21 mouse cellular contexts compared by ENCODE assay signal in genomic region chr1:132922257-132922656, GRCm38 (mm10). TPM values are rescaled to one million over a fixed set of nuclear protein-coding genes. Genes with fewer than 3 reads are reported as not detected.
DNase-seq lines count a peak whose midpoint lies in the region; ATAC-seq and TF ChIP-seq lines count a peak whose summit lies in the region.
"Had no signal": no experiment of that assay in that cellular context is flagged by ENCODE, and none has a peak within 500 bp of the region (broad histone marks: within the 10 kb centered on the region; RNA-seq: fewer than 3 reads in every experiment).

No protein-coding gene starts in this region.

- H3K27me3 ChIP-seq in heart, embryonic 10.5 days (ENCODE audit: insufficient read depth, poor library complexity, severe bottlenecking): peaks cover 24% of the 10 kb centered on the region
- peaks cover 5% of the 10 kb centered on the region; the same call in 1 of the 2 replicates for H3K27me3 ChIP-seq in heart, embryonic 11.5 days (ENCODE audit: control insufficient read depth, insufficient read depth, low read length)
- no peaks in the 10 kb centered on the region for H3K27me3 ChIP-seq in forebrain, postnatal 0 days (ENCODE audit: insufficient read depth, low read length)
- no peaks in the 10 kb centered on the region for H3K27me3 ChIP-seq in hindbrain, postnatal 0 days (ENCODE audit: insufficient read depth, low read length)
- H3K27me3 ChIP-seq in midbrain, postnatal 0 days (ENCODE audit: insufficient read depth, low read length): no peaks in the 10 kb centered on the region
- H3K27me3 ChIP-seq: embryonic facial prominence, embryonic 15.5 days; lung, embryonic 15.5 days had no signal

- no peak for DNase-seq in heart, embryonic 10.5 days (ENCODE audit: low spot score)
- peak; percentile 54 for DNase-seq in forebrain, postnatal 0 days
- no peak for DNase-seq in hindbrain, postnatal 0 days (ENCODE audit: low spot score)
- no peak for DNase-seq in midbrain, postnatal 0 days (ENCODE audit: low spot score)
- DNase-seq in c-Kit-positive CD71-positive TER-119-positive erythroid progenitor cells, embryonic 14.5 days (ENCODE audit: low spot score): no peak
- no peak for DNase-seq in adrenal gland, postnatal 4 days (ENCODE audit: low spot score in 2 of 2)
- no peak for DNase-seq in ovary, postnatal 10 days (ENCODE audit: low spot score)
- DNase-seq: adrenal gland, adult 8-10 months; cerebellum, adult 8-10 months; heart, adult 2 months; kidney, adult 9 months; right cerebral cortex, adult 18-20 months had no signal

- H3K4me2 ChIP-seq in heart, embryonic 11.5 days: no peak overlapping the region
- H3K4me2 ChIP-seq in forebrain, postnatal 0 days (ENCODE audit: low read depth): no peak overlapping the region
- H3K4me2 ChIP-seq in hindbrain, postnatal 0 days (ENCODE audit: low read depth, low read length): no peak overlapping the region
- H3K4me2 ChIP-seq in midbrain, postnatal 0 days (ENCODE audit: low read depth, low read length, poor library complexity, severe bottlenecking): no peak overlapping the region
- H3K4me2 ChIP-seq: embryonic facial prominence, embryonic 15.5 days; liver, embryonic 11.5 days; lung, embryonic 15.5 days had no signal

- 83% methylated on average over 9 of the region's 9 CpGs for WGBS in heart, embryonic 10.5 days
- WGBS in heart, embryonic 11.5 days (ENCODE audit: insufficient replicate concordance): 87% methylated on average over 9 of the region's 9 CpGs
- 36% methylated on average over 9 of the region's 9 CpGs for WGBS in forebrain, postnatal 0 days
- WGBS in hindbrain, postnatal 0 days: 46% methylated on average over 9 of the region's 9 CpGs
- 62% methylated on average over 9 of the region's 9 CpGs for WGBS in midbrain, postnatal 0 days

- H3K9ac ChIP-seq in heart, embryonic 11.5 days (ENCODE audit: low read depth, low read length): no peak overlapping the region
- H3K9ac ChIP-seq in forebrain, postnatal 0 days: 0 out of 2 replicates have a peak overlapping the region, but pooled peaks have one; percentile 10
- no peak overlapping the region; the same call in 1 of the 2 replicates for H3K9ac ChIP-seq in hindbrain, postnatal 0 days (replicated peaks; ENCODE audit: low read length)
- no peak overlapping the region for H3K9ac ChIP-seq in midbrain, postnatal 0 days (replicated peaks; ENCODE audit: low read length, poor library complexity, severe bottlenecking)
- H3K9ac ChIP-seq: embryonic facial prominence, embryonic 15.5 days; lung, embryonic 15.5 days had no signal

- H3K9me3 ChIP-seq in heart, embryonic 10.5 days: no peaks in the 10 kb centered on the region
- H3K9me3 ChIP-seq in heart, embryonic 11.5 days (replicated peaks; ENCODE audit: control insufficient read depth, low read length): no peaks in the 10 kb centered on the region
- H3K9me3 ChIP-seq in forebrain, postnatal 0 days (ENCODE audit: low read length): no peaks in the 10 kb centered on the region
- no peaks in the 10 kb centered on the region for H3K9me3 ChIP-seq in hindbrain, postnatal 0 days (ENCODE audit: low read length)
- no peaks in the 10 kb centered on the region for H3K9me3 ChIP-seq in midbrain, postnatal 0 days (ENCODE audit: low read length)
- H3K9me3 ChIP-seq: embryonic facial prominence, embryonic 15.5 days; limb, embryonic 10.5 days; lung, embryonic 15.5 days had no signal

- TF ChIP-seq CTCF in forebrain, postnatal 0 days (IDR thresholded peaks at IDR 0.05; ENCODE audit: low read depth): no peak
- TF ChIP-seq CTCF in hindbrain, postnatal 0 days (IDR thresholded peaks at IDR 0.05; ENCODE audit: low read depth): no peak
- no peak for TF ChIP-seq CTCF in midbrain, postnatal 0 days (IDR thresholded peaks at IDR 0.05)

- H3K27ac ChIP-seq in heart, embryonic 10.5 days: peak overlapping the region; percentile 42; the same call in 1 of the 2 replicates
- H3K27ac ChIP-seq in heart, embryonic 11.5 days (ENCODE audit: low read depth, low read length): no peak overlapping the region
- H3K27ac ChIP-seq in forebrain, postnatal 0 days (ENCODE audit: low read depth, low read length): 0 out of 2 replicates have a peak overlapping the region, but pooled peaks have one; percentile 21
- H3K27ac ChIP-seq in hindbrain, postnatal 0 days: peak overlapping the region; percentile 68; the same call in 1 of the 2 replicates
- H3K27ac ChIP-seq in midbrain, postnatal 0 days (ENCODE audit: low read depth, low read length): peak overlapping the region; percentile 78
- H3K27ac ChIP-seq: embryonic facial prominence, embryonic 15.5 days; heart, adult 2 months; limb, embryonic 10.5 days; lung, embryonic 15.5 days; macrophage had no signal

- no peak overlapping the region for H3K4me3 ChIP-seq in heart, embryonic 10.5 days
- no peak overlapping the region for H3K4me3 ChIP-seq in heart, embryonic 11.5 days (ENCODE audit: low read depth, low read length)
- H3K4me3 ChIP-seq in forebrain, postnatal 0 days (ENCODE audit: low read depth, low read length): no peak overlapping the region
- no peak overlapping the region for H3K4me3 ChIP-seq in hindbrain, postnatal 0 days (ENCODE audit: low read length)
- H3K4me3 ChIP-seq in midbrain, postnatal 0 days (ENCODE audit: low read depth, low read length): no peak overlapping the region
- H3K4me3 ChIP-seq: embryonic facial prominence, embryonic 15.5 days; heart, adult 2 months; limb, embryonic 10.5 days; lung, embryonic 15.5 days had no signal

- no peak for ATAC-seq in heart, embryonic 11.5 days (replicated peaks; ENCODE audit: insufficient number of reproducible peaks, low FRiP score, low TSS enrichment)
- peak; percentile 38 for ATAC-seq in forebrain, postnatal 0 days
- no peak for ATAC-seq in hindbrain, postnatal 0 days
- ATAC-seq in midbrain, postnatal 0 days (ENCODE audit: low FRiP score): no peak
- ATAC-seq: inflammation-experienced regulatory T-cells, adult 6 months had no signal

- H3K4me1 ChIP-seq in heart, embryonic 10.5 days: peaks cover 42% of the 10 kb centered on the region
- peaks cover 12% of the 10 kb centered on the region for H3K4me1 ChIP-seq in heart, embryonic 11.5 days (ENCODE audit: control insufficient read depth, insufficient read depth, low read length)
- H3K4me1 ChIP-seq in forebrain, postnatal 0 days (ENCODE audit: insufficient read depth): peaks cover 12% of the 10 kb centered on the region; the same call in 1 of the 2 replicates
- peaks cover 38% of the 10 kb centered on the region for H3K4me1 ChIP-seq in hindbrain, postnatal 0 days (ENCODE audit: insufficient read depth, low read length)
- H3K4me1 ChIP-seq in midbrain, postnatal 0 days (ENCODE audit: insufficient read depth, low read length): peaks cover 25% of the 10 kb centered on the region

- no peaks in the 10 kb centered on the region for H3K36me3 ChIP-seq in heart, embryonic 10.5 days
- no peaks in the 10 kb centered on the region for H3K36me3 ChIP-seq in heart, embryonic 11.5 days (ENCODE audit: control insufficient read depth, insufficient read depth, low read length)
- H3K36me3 ChIP-seq in forebrain, postnatal 0 days (ENCODE audit: insufficient read depth): 0 out of 2 replicates have a peak, but pooled peaks cover 7% of the 10 kb centered on the region
- H3K36me3 ChIP-seq in hindbrain, postnatal 0 days (ENCODE audit: insufficient read depth, low read length): no peaks in the 10 kb centered on the region
- H3K36me3 ChIP-seq in midbrain, postnatal 0 days (ENCODE audit: insufficient read depth, low read length): 0 out of 2 replicates have a peak, but pooled peaks cover 2% of the 10 kb centered on the region
- H3K36me3 ChIP-seq: embryonic facial prominence, embryonic 15.5 days; limb, embryonic 10.5 days; lung, embryonic 15.5 days had no signal

RNA-seq across cellular contexts. Expression of gene Lrrn2, which starts 42.2 kb away (rescaled TPM):
- 5.1 and 6.3 TPM in 2 replicates for polyA plus RNA-seq in heart, embryonic 10.5 days (2016; fragmentation: Nextera tagmentation; extraction: Ambion mirVana)
- 5.7 and 6.2 TPM in 2 replicates for polyA plus RNA-seq in heart, embryonic 11.5 days (2014; fragmentation: Nextera tagmentation; extraction: Ambion mirVana)
- 31.6 and 44.6 TPM in 2 replicates for total RNA-seq in forebrain, postnatal 0 days (2014; rRNA removed)
- polyA plus RNA-seq in forebrain, postnatal 0 days (2015; fragmentation: Nextera tagmentation; extraction: Ambion mirVana): 76.8 and 90.9 TPM in 2 replicates
- total RNA-seq in hindbrain, postnatal 0 days (2014; rRNA removed): 48.3 and 51.0 TPM in 2 replicates
- 60.0 and 64.7 TPM in 2 replicates for polyA plus RNA-seq in hindbrain, postnatal 0 days (2015; fragmentation: Nextera tagmentation; extraction: Ambion mirVana)
- total RNA-seq in midbrain, postnatal 0 days (2014; rRNA removed): 44.6 and 48.9 TPM in 2 replicates
- polyA plus RNA-seq in midbrain, postnatal 0 days (2015; fragmentation: Nextera tagmentation; extraction: Ambion mirVana): 74.4 and 76.6 TPM in 2 replicates
- 10 to 100 TPM; 10.9 to 13.2 TPM for total RNA-seq in adrenal gland, postnatal 4 days (2021)
- total RNA-seq: CH12.LX; monocyte, adult 5-6 weeks had no signal
- polyA plus RNA-seq: macrophage had no signal
